ENCODE assay signal across 8 mouse cellular contexts in genomic region chr9:116145231-116145641, GRCm38 (mm10). TPM values are rescaled to one million over a fixed set of nuclear protein-coding genes. Genes with fewer than 3 reads are reported as not detected.
DNase-seq lines count a peak whose midpoint lies in the region; ATAC-seq and TF ChIP-seq lines count a peak whose summit lies in the region.

No protein-coding gene starts in this region.

- no peak for TF ChIP-seq CTCF in CH12.LX (conservative IDR thresholded peaks at IDR 0.05 in 1 of 2, IDR thresholded peaks at IDR 0.05 in 1 of 2; ENCODE audit: low read depth in 2 of 2, low read length in 2 of 2)
- TF ChIP-seq CTCF in heart, postnatal 0 days (IDR thresholded peaks at IDR 0.05; ENCODE audit: low read depth): no peak

- peak; percentile 38; the same call in 1 of the 2 replicates for ATAC-seq in heart, postnatal 0 days (ENCODE audit: insufficient read depth, low read depth)
- peak; percentile 56; the same call in 1 of the 2 replicates for ATAC-seq in lung, embryonic 15.5 days (ENCODE audit: borderline replicate concordance, extremely low read depth, low FRiP score, low TSS enrichment)

- WGBS in heart, postnatal 0 days: 34% methylated on average over 10 of the region's 10 CpGs
- 16% methylated on average over 10 of the region's 10 CpGs for WGBS in lung, embryonic 15.5 days

- peaks cover 90% of the 10 kb centered on the region for H3K79me2 ChIP-seq in CH12.LX (replicated peaks; ENCODE audit: control insufficient read depth, extremely low read depth, insufficient read depth, poor library complexity, severe bottlenecking)

- H3K4me2 ChIP-seq in CH12.LX (ENCODE audit: insufficient read depth, low read depth, poor library complexity, severe bottlenecking): peak overlapping the region; percentile 79
- H3K4me2 ChIP-seq in heart, postnatal 0 days (ENCODE audit: low read depth, low read length): no peak overlapping the region; the same call in 1 of the 2 replicates
- H3K4me2 ChIP-seq in lung, embryonic 15.5 days: no peak overlapping the region

- dilution Hi-C loops in CH12.LX (cut with MboI; ENCODE audit: extremely low pct_ligation_motif_present, extremely low pct_unique_long_range_greater_than_20kb, low sequenced_read_pairs): no loop called here

- H3K4me3 ChIP-seq in CH12.LX (replicated peaks in 1 of 3; ENCODE audit: low read depth in 2 of 3, low read length in 2 of 3, poor library complexity in 1 of 3): peak overlapping the region; percentile 32 to 48 (median 47)
- no peak overlapping the region for H3K4me3 ChIP-seq in heart, postnatal 0 days (ENCODE audit: low read depth, low read length)
- no peak overlapping the region for H3K4me3 ChIP-seq in lung, embryonic 15.5 days

- H3K27me3 ChIP-seq in CH12.LX (replicated peaks): no peaks in the 10 kb centered on the region
- no peaks in the 10 kb centered on the region for H3K27me3 ChIP-seq in heart, postnatal 0 days (ENCODE audit: control insufficient read depth, insufficient read depth, low read length)
- H3K27me3 ChIP-seq in lung, embryonic 15.5 days: no peaks in the 10 kb centered on the region

- H3K9ac ChIP-seq in CH12.LX (ENCODE audit: insufficient read depth, low read depth): peak overlapping the region; percentile 71
- no peak overlapping the region for H3K9ac ChIP-seq in heart, postnatal 0 days (replicated peaks; ENCODE audit: low read depth, low read length)
- no peak overlapping the region for H3K9ac ChIP-seq in lung, embryonic 15.5 days

- peaks cover 14 to 68% of the 10 kb centered on the region in 2 experiments for H3K4me1 ChIP-seq in CH12.LX (ENCODE audit: control insufficient read depth in 1 of 2, insufficient read depth in 2 of 2)
- H3K4me1 ChIP-seq in heart, postnatal 0 days (ENCODE audit: control insufficient read depth, insufficient read depth): peaks cover 33% of the 10 kb centered on the region
- peaks cover 42% of the 10 kb centered on the region for H3K4me1 ChIP-seq in lung, embryonic 15.5 days

- TF ChIP-seq RAD21 in CH12.LX (IDR thresholded peaks at IDR 0.05; ENCODE audit: low read depth, low read length): no peak; the same call in 1 of the 2 replicates

- H3K27ac ChIP-seq in CH12.LX (ENCODE audit: insufficient read depth, low read depth): peak overlapping the region; percentile 94
- H3K27ac ChIP-seq in heart, postnatal 0 days (ENCODE audit: low read depth): peak overlapping the region; percentile 40
- peak overlapping the region; percentile 72 for H3K27ac ChIP-seq in lung, embryonic 15.5 days

- in situ Hi-C loops in CH12.LX (cut with MboI; ENCODE audit: low pct_ligation_motif_present, low pct_unique_long_range_greater_than_20kb, low sequenced_read_pairs): no loop called here

- DNase-seq in 416B (ENCODE audit: low read depth) (peak; percentile 84), CH12.LX (ENCODE audit: extremely low read depth) (peak; percentile 86), adipocyte (ENCODE audit: low spot score) (no peak), MN1 (ENCODE audit: low spot score) (no peak)
- DNase-seq in heart, postnatal 0 days (ENCODE audit: low spot score): peak; percentile 42
- DNase-seq in thymus, adult 18-20 months: peak; percentile 50 to 75
- DNase-seq in ovary, postnatal 10 days (ENCODE audit: low spot score): no peak

- peak; percentile 51; the same call in 1 of the 2 replicates for TF ChIP-seq EP300 in CH12.LX (IDR thresholded peaks at IDR 0.05; ENCODE audit: low read length)
- 0 out of 2 replicates have a peak, but pooled peaks have one; percentile 26 for TF ChIP-seq EP300 in heart, postnatal 0 days (IDR thresholded peaks at IDR 0.05; ENCODE audit: low read depth)

- peak; percentile 42; the same call in 1 of the 2 replicates for TF ChIP-seq POLR2A in CH12.LX (IDR thresholded peaks at IDR 0.05; ENCODE audit: low read depth, low read length)

- H3K9me3 ChIP-seq in CH12.LX (replicated peaks; ENCODE audit: low read length): no peaks in the 10 kb centered on the region
- no peaks in the 10 kb centered on the region for H3K9me3 ChIP-seq in heart, postnatal 0 days (replicated peaks; ENCODE audit: control insufficient read depth, low read length)
- H3K9me3 ChIP-seq in lung, embryonic 15.5 days: no peaks in the 10 kb centered on the region

- H3K36me3 ChIP-seq in CH12.LX (replicated peaks in 1 of 2; ENCODE audit: control insufficient read depth in 1 of 2, insufficient read depth in 1 of 2, low read length in 1 of 2): peaks cover 37 to 74% of the 10 kb centered on the region in 2 experiments
- H3K36me3 ChIP-seq in heart, postnatal 0 days (replicated peaks; ENCODE audit: control insufficient read depth, insufficient read depth, low read length): 0 out of 2 replicates have a peak, but pooled peaks cover 4% of the 10 kb centered on the region
- H3K36me3 ChIP-seq in lung, embryonic 15.5 days: 0 out of 2 replicates have a peak, but pooled peaks cover 4% of the 10 kb centered on the region

TF ChIP-seq in CH12.LX, 34 proteins besides CTCF, POLR2A, EP300 and RAD21:
- TF ChIP-seq SIN3A (IDR thresholded peaks at IDR 0.05; ENCODE audit: low read length) (peak; percentile 30; the same call in 1 of the 2 replicates), MAZ (IDR thresholded peaks at IDR 0.05; ENCODE audit: low read depth, low read length) (no peak), USF2 (conservative IDR thresholded peaks at IDR 0.05; ENCODE audit: low read depth, low read length) (peak; percentile 83), POLR2AphosphoS2 (IDR thresholded peaks at IDR 0.05; ENCODE audit: low read depth, low read length) (no peak), BHLHE40 (IDR thresholded peaks at IDR 0.05; ENCODE audit: low read depth, low read length) (peak; percentile 96), PAX5 (IDR thresholded peaks at IDR 0.05; ENCODE audit: low read length) (no peak), TCF12 (IDR thresholded peaks at IDR 0.05; ENCODE audit: low read depth, low read length) (peak; percentile 81), GABPA (IDR thresholded peaks at IDR 0.05; ENCODE audit: insufficient replicate concordance, low read depth, low read length) (no peak), MAX (IDR thresholded peaks at IDR 0.05; ENCODE audit: low read length) (peak; percentile 91), ZC3H11A (IDR thresholded peaks at IDR 0.05; ENCODE audit: low read depth, low read length) (no peak), UBTF (IDR thresholded peaks at IDR 0.05; ENCODE audit: low read depth, low read length) (no peak), NELFE (IDR thresholded peaks at IDR 0.05; ENCODE audit: low read depth, low read length) (no peak), MEF2A (IDR thresholded peaks at IDR 0.05; ENCODE audit: borderline replicate concordance, low read depth, low read length) (no peak), ETS1 (conservative IDR thresholded peaks at IDR 0.05; ENCODE audit: low read depth, low read length) (peak; percentile 76), MXI1 (IDR thresholded peaks at IDR 0.05; ENCODE audit: low read depth, low read length) (no peak; the same call in 1 of the 2 replicates), E2F4 (IDR thresholded peaks at IDR 0.05; ENCODE audit: insufficient replicate concordance, low read depth, low read length) (no peak), ZNF384 (IDR thresholded peaks at IDR 0.05; ENCODE audit: low read depth, low read length) (no peak), ELF1 (IDR thresholded peaks at IDR 0.05; ENCODE audit: low read depth, low read length) (no peak), ZMIZ1 (IDR thresholded peaks at IDR 0.05; ENCODE audit: low read depth, low read length) (no peak), IRF4 (IDR thresholded peaks at IDR 0.05; ENCODE audit: low read depth, low read length) (0 out of 2 replicates have a peak, but pooled peaks have one; percentile 20), MYC (IDR thresholded peaks at IDR 0.05; ENCODE audit: low read depth, low read length) (peak; percentile 80), JUND (conservative IDR thresholded peaks at IDR 0.05; ENCODE audit: low read depth, low read length) (no peak; the same call in 1 of the 2 replicates), CHD2 (IDR thresholded peaks at IDR 0.05; ENCODE audit: low read length) (no peak), RCOR1 (conservative IDR thresholded peaks at IDR 0.05; ENCODE audit: low read depth, low read length) (no peak), ZKSCAN1 (IDR thresholded peaks at IDR 0.05; ENCODE audit: borderline replicate concordance, low read depth, low read length) (no peak), SMC3 (IDR thresholded peaks at IDR 0.05; ENCODE audit: low read depth, low read length) (no peak), MAFK (IDR thresholded peaks at IDR 0.05; ENCODE audit: insufficient replicate concordance, low read length) (no peak), JUN (IDR thresholded peaks at IDR 0.05; ENCODE audit: insufficient read depth, low read depth, low read length) (no peak), TBP (conservative IDR thresholded peaks at IDR 0.05; ENCODE audit: low read depth, low read length) (no peak), USF1 (IDR thresholded peaks at IDR 0.05; ENCODE audit: low read depth, low read length) (peak; percentile 86), CHD1 (IDR thresholded peaks at IDR 0.05; ENCODE audit: low read depth, low read length) (no peak), HCFC1 (IDR thresholded peaks at IDR 0.05; ENCODE audit: low read depth, low read length) (no peak), NRF1 (IDR thresholded peaks at IDR 0.05; ENCODE audit: low read depth, low read length) (no peak), KAT2A (IDR thresholded peaks at IDR 0.05; ENCODE audit: insufficient replicate concordance, low read length) (no peak)

RNA-seq across cellular contexts. Expression of gene Tgfbr2, which starts 29.9 kb away (rescaled TPM):
- total RNA-seq in CH12.LX (2012; rRNA removed) (43.0 and 46.3 TPM in 2 replicates), CH12.LX (2014; rRNA removed) (19.6 and 21.2 TPM in 2 replicates)
- polyA plus RNA-seq in CH12.LX (2012; ENCODE audit: insufficient read length, low read depth): 37.4 and 42.8 TPM in 2 replicates
- 70.8 and 81.4 TPM in 2 replicates for total RNA-seq in heart, postnatal 0 days (2014; rRNA removed; ENCODE audit: low replicate concordance)
- 15.1 and 16.0 TPM in 2 replicates for polyA plus RNA-seq in heart, postnatal 0 days (2015; fragmentation: Nextera tagmentation; extraction: Ambion mirVana)
- polyA plus RNA-seq in lung, embryonic 15.5 days (2015; fragmentation: Nextera tagmentation; extraction: Ambion mirVana): 51.4 and 53.1 TPM in 2 replicates

Comparison
In these comparisons a context has a peak if more than half of its experiments do, and no peak if none do; other contexts are left out.
1. DNase-seq: peak in 416B (single experiment), CH12.LX (single experiment), heart, postnatal 0 days (single experiment) and thymus, adult 18-20 months (2 of 2); none in adipocyte (single experiment), MN1 (single experiment) and ovary, postnatal 10 days (single experiment).
2. H3K27ac ChIP-seq: peak in every context shown above with its lines; median percentile 94 in CH12.LX; 72 in lung, embryonic 15.5 days; 40 in heart, postnatal 0 days.
3. H3K4me3 ChIP-seq: peak in CH12.LX (3 of 3); none in heart, postnatal 0 days (single experiment) and lung, embryonic 15.5 days (single experiment).